Mouse (Mus musculus): Measurements from ENCODE around the gene Prkd3. TPM values are rescaled to one million over a fixed set of nuclear protein-coding genes. Genes with fewer than 3 reads are reported as not detected.
A peak's percentile ranks its signal among the peaks of the same experiment; 100 is the strongest.

Prkd3 gene
- total and polyA plus RNA-seq, 3 experiments: 4.8 to 5.7 TPM; not detected in 1

- Histone ChIP-seq H3K9ac (ENCODE audit: control insufficient read depth, low read depth, low read length, poor library complexity, severe bottlenecking) (no peak overlapping the region), H3K9me3 (replicated peaks; ENCODE audit: insufficient read depth, low read length) (no peaks in the 10 kb centered on the region), H3K27me3 (ENCODE audit: control insufficient read depth in 1 of 2, insufficient read depth in 2 of 2, low read length in 2 of 2) (peaks cover 0 to 1% of the 10 kb centered on the region in 2 experiments; a peak in 1 of 4 replicates), H3K27ac (ENCODE audit: control insufficient read depth, low read depth, low read length) (no peak overlapping the region), H3K79me2 (ENCODE audit: control insufficient read depth, insufficient read depth, low read length, poor library complexity) (no peaks in the 10 kb centered on the region; the same call in 1 of the 2 replicates), H3K4me1 (ENCODE audit: control insufficient read depth in 1 of 2, insufficient read depth in 2 of 2, low read length in 2 of 2) (no peaks in the 10 kb centered on the region), H3K36me3 (ENCODE audit: control insufficient read depth in 1 of 2, insufficient read depth in 2 of 2, low read length in 2 of 2) (no peaks in the 10 kb centered on the region; a peak in 1 of 4 replicates), H3K4me3 (ENCODE audit: control insufficient read depth in 1 of 2, insufficient read depth in 1 of 2, low read depth in 2 of 2, low read length in 2 of 2) (no peak overlapping the region)
- no peak for TF ChIP-seq NELFE (IDR thresholded peaks at IDR 0.05; ENCODE audit: low read depth, low read length)
- TF ChIP-seq CHD1 (IDR thresholded peaks at IDR 0.05; ENCODE audit: low read depth, low read length): no peak
- no peak for TF ChIP-seq POLR2A (IDR thresholded peaks at IDR 0.05; ENCODE audit: control insufficient read depth in 1 of 2, insufficient read depth in 1 of 2, low read depth in 1 of 2, low read length in 2 of 2, poor library complexity in 1 of 2)
- TF ChIP-seq ZKSCAN1 (IDR thresholded peaks at IDR 0.05; ENCODE audit: low read depth, low read length): no peak
- TF ChIP-seq TCF12 (IDR thresholded peaks at IDR 0.05; ENCODE audit: low read depth, low read length): no peak
- TF ChIP-seq POLR2AphosphoS5 (IDR thresholded peaks at IDR 0.05; ENCODE audit: borderline replicate concordance, low read depth, low read length): no peak
- no peak for TF ChIP-seq USF1 (IDR thresholded peaks at IDR 0.05; ENCODE audit: low read depth, low read length)
- TF ChIP-seq MAX (IDR thresholded peaks at IDR 0.05; ENCODE audit: low read length): no peak
- no peak for TF ChIP-seq ETS1 (IDR thresholded peaks at IDR 0.05; ENCODE audit: low read depth, low read length)
- TF ChIP-seq NRF1 (IDR thresholded peaks at IDR 0.05; ENCODE audit: insufficient read depth, low read depth, low read length, poor library complexity, severe bottlenecking): no peak
- no peak for TF ChIP-seq E2F4 (IDR thresholded peaks at IDR 0.05; ENCODE audit: borderline replicate concordance, low read depth, low read length)
- no peak for TF ChIP-seq MYC (IDR thresholded peaks at IDR 0.05; ENCODE audit: low read depth, low read length)
- no peak for TF ChIP-seq MXI1 (IDR thresholded peaks at IDR 0.05; ENCODE audit: low read depth, low read length)
- no peak for TF ChIP-seq KAT2A (conservative IDR thresholded peaks at IDR 0.05; ENCODE audit: low read depth, low read length)
- TF ChIP-seq UBTF (IDR thresholded peaks at IDR 0.05; ENCODE audit: borderline replicate concordance, insufficient read depth, low read depth, low read length): no peak
- DNase-seq (ENCODE audit: low read depth, low spot score): no peak
These were observed 3.9 kb upstream of the Prkd3 start for GRCm38 (mm10) chr17:79024544-79024943.

GRCm38 (mm10) chr17:79022746-79023145 lies 2.1 kb upstream of the Prkd3 start:
- no peak for DNase-seq (ENCODE audit: low read depth, low spot score)
- H3K27me3 ChIP-seq (ENCODE audit: control insufficient read depth in 1 of 2, insufficient read depth in 2 of 2, low read length in 2 of 2): peaks cover 0 to 1% of the 10 kb centered on the region in 2 experiments; a peak in 1 of 4 replicates
- H3K4me3 ChIP-seq (ENCODE audit: control insufficient read depth in 1 of 2, insufficient read depth in 1 of 2, low read depth in 2 of 2, low read length in 2 of 2): 0 out of 4 replicates have a peak overlapping the region, but pooled peaks of 1 of the 2 experiments have one; percentile 7
- peaks cover 0 to 3% of the 10 kb centered on the region in 2 experiments; a peak in 2 of 4 replicates for H3K36me3 ChIP-seq (ENCODE audit: control insufficient read depth in 1 of 2, insufficient read depth in 2 of 2, low read length in 2 of 2)
- H3K27ac ChIP-seq (ENCODE audit: control insufficient read depth, low read depth, low read length): no peak overlapping the region
- no peaks in the 10 kb centered on the region; a peak in 2 of 4 replicates for H3K4me1 ChIP-seq (ENCODE audit: control insufficient read depth in 1 of 2, insufficient read depth in 2 of 2, low read length in 2 of 2)
- TF ChIP-seq SMC3 (IDR thresholded peaks at IDR 0.05; ENCODE audit: low read depth, low read length) (no peak), ZNF384 (IDR thresholded peaks at IDR 0.05; ENCODE audit: low read depth, low read length) (0 out of 2 replicates have a peak, but pooled peaks have one; percentile 10)
- H3K79me2 ChIP-seq (ENCODE audit: control insufficient read depth, insufficient read depth, low read length, poor library complexity): no peaks in the 10 kb centered on the region; the same call in 1 of the 2 replicates
- H3K9ac ChIP-seq (ENCODE audit: control insufficient read depth, low read depth, low read length, poor library complexity, severe bottlenecking): no peak overlapping the region
- no peaks in the 10 kb centered on the region for H3K9me3 ChIP-seq (replicated peaks; ENCODE audit: insufficient read depth, low read length)
